Mouse (Mus musculus): ENCODE data around the gene Olfm1.

Gene Olfm1

DNA sequence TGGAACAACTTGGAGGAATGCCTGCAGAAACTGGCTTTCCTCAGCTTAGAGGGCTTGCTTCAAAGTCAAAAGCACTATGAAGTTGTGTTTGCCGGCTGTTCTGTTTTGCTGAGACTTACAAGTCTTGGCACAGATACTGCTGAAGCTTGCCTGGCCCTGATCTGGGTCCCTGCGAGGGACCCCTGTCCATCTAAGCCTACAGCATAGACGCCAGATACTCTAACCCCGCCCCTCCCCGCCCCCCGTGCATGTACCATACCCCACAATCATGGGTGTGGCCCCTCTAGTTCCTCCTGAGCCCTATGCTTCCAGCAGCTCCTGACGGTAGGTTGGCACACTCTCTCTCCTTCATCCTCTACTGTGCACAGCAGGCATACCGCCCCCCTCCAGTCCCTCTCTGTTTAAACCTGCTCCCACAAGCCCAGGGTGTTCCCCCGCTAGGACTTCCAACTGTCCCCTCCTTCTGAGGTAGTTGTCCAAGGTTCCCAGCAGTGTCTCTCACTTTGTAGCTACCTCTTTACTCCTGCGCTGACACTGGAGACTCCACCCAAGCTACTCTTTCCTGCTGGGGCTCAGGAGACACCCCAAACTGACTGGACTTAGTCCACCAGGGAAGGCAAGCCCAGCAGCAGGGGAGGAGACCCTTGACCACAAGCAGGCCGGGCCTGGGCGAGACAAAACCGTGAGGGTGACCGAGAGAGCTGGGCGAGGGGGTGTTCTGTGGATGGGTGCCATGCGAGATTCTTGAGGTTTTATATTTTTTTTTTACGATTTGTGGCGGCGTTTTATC is 12.1 kb downstream of the Olfm1 start:
- no peak for DNase-seq (ENCODE audit: low read depth, low spot score)

DNA sequence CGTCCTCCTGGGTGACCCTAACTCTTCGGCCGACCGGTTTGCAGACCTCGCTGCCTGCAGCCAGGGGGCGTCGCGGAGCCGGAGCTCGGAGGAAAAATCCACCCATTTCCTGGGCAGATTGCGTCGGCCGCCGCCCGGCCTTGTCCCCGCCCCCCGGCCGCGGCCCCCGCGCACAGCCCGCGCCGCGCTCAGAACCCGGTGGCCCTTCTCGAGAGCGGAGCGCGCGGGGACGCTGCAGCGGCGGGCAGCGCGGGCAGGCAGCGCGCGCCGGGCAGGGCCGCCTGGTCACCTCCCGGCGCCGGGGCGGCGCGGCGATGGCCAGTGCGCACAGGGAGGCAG is 12.6 kb downstream of the Olfm1 start:
- DNase-seq (ENCODE audit: low read depth, low spot score): peak; percentile 39

DNA sequence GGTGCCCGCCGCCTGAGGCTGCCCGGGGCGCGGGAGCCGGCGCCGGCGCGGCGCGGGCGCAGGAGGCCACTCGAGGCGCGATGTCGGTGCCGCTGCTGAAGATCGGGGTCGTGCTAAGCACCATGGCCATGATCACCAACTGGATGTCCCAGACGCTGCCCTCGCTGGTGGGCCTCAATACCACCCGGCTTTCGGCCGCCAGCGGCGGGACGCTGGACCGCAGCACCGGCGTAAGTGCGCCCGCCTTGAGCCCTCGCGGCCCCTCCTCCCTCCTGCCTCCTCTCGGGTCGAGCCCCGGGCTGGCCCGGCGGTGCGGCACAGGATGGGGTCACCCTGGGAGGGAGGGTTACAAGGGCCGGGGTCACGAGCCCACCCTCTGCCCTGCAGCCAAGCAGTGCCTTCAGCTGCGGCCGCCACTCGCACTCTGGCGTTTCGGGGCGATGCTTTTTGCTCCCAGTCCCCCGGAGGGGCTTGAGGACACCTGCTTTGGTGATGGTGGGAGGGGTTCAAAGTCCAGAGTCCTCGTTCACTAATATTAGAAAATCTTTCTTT is 13.2 kb downstream of the Olfm1 start:
- DNase-seq (ENCODE audit: low read depth, low spot score): no peak

DNA sequence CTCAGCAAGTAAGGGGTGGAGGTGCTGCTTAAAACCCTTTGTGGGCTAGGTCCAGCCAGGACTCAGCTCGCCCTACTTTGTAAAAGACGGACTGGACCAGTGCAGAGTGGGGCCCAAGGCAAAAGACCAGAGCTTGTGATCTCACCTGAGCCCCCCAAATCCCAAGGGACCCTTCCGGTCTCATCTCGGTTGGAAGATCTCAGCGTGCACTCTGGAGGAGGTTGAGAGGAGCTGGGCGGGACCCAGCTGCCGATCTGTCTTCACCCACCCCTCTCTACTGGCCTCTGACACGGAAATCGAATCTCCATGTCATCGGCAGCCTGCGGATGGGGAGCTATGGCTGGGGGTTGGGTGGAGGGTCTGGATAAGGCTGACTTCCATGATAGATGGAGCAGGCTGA is 13.7 kb downstream of the Olfm1 start:
- no peak for DNase-seq (ENCODE audit: low read depth, low spot score)

DNA sequence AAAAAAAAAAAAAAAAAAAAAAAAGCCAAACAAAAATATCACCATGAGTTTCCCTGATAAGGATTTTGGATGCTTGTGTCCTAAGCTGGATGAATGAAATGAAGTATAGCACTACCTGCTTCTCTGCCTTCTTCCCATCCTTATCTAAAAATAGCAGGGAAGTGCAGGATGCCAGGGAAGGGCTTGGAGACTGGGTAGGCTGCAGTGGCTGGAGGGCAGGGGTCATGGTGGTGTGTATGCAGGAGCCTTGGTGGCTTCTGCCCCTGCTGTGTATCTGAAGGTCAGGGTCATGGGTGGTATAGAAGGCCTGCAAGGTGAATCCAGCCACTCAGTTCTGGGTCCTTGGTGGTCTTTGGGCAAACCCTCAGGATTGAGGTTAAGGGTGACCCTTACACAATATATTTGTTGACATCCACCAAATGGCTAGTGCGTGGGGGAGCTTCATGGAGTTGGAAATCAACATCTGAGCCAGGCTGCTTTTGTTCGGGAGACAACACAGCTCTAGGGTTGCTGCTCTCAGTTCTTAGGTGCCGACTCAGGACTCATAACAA is 14.5 kb downstream of the Olfm1 start:
- no peak for DNase-seq (ENCODE audit: low read depth, low spot score)

DNA sequence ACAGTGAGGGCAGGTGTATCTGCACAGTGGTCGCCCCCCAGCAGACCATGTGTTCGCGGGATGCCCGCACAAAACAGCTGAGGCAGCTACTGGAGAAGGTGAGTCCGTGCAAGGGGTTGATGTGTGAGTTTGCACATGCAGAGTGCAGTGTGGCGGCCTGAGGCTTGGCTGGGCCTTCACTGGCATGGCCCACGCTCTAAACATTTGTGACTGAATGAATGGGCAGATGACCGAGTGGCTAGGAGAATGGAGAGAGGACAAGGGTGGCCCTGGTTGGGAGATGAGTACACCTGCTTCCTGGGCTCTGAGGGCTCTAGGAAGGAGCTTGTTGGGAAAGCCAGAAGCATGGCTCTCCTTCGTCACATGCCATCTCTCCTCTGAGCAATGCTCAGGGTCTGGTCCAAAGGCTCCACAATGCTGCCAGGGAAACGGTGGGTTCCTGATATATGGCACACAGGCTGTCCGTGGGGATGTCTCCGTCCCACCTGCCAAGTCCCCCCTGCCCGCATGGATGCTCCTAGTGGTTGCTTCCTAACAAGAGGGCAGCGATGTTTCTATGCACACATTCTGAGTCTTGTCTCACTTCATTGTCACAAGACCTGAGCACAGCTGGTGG is 15.4 kb downstream of the Olfm1 start:
- no peak for DNase-seq (ENCODE audit: low read depth, low spot score)

DNA sequence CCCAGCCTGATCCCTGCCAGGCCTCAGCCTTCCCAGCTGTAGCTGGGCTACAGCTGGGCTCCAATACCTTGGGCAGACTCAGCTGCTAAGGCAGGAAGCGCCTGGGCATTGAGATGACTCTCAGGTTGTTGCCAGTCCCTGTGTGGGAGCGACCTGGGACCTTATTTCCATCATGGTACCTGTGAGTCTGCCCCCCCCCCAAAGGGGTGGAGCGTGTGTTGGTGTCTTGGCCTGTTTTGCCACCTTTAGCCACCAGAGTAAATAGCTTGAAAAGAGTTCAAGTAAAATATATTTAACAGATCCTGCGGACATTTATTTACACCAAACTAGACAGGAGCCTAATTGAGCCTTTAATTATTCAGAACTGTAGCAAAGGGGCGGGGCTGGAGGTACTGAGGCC is 16.4 kb downstream of the Olfm1 start:
- no peak for DNase-seq (ENCODE audit: low read depth, low spot score)

DNA sequence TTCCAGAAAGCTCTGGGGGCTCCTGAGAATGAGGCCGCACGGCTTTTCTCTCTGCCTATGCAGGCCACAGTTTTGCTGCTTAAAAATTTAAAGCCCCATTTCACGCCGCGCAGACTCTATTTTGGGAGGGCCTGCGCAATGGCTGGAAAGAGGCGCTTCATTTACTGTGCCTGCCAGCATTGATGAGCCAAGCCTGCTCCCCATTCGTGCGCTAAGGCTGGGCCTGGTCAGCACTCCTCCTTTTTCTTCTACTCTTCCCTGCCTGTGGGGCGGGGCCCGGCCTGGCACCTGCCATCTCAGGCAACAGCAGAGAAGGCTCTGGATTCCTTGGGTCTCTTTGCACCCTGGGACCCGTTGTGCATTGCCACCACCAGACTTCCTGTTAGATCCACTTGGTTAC is 16.9 kb downstream of the Olfm1 start:
- no peak for DNase-seq (ENCODE audit: low read depth, low spot score)

DNA sequence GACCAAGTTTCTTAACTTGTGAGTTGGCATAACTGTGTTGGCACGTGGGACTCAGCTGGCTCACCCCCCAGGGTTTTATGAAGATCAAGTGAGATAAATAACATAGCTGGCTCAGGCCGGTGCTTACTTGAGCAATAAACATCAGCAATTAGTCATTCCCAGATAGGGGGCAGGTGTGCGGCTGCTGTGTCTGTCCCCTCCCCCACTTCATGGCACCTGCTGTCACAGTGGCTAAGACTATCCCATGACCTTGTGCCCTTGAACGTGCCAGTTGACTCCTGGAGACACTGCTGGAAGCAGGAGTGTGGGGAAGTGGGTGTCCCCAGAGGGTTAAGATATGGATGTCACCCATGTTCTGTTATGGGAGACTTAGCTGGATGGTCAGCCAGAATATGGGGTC is 17.5 kb downstream of the Olfm1 start:
- no peak for DNase-seq (ENCODE audit: low read depth, low spot score)

DNA sequence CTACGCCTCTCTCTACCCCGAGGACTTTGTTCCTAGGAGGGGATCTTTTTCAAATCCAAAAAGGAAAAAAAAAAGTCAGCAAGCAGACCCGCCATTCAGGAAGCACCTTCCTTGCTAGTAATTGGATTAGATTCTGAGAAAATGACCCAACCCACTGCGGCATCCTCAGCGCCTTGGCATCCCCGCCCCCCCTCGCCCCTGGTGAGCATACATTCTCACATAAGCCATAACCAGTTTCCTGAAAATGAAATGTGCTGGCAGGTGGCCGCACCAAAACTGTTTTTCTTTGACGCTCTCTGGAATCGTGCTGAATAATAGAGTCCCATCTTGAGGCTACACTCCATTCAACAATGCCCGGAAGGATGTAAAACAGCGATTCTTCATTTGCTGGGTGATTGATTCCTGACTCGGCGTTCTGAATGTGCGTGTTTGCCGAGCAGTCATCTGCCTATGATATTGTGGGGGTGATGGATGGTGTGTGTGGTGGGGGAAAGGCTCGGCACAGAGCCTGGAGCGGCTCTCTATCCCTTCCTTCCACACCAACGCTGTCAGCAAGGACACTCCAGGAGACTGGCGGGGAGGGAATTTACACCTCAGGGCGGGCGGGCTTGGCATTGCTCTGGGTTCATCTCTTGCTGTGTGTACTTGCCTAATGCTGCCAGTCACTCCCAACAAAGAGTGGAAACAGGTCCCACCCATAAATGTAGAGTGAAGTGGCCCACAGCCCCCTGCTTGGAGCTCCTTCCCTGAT is 18.9 kb downstream of the Olfm1 start:
- no peak for DNase-seq (ENCODE audit: low read depth, low spot score)

DNA sequence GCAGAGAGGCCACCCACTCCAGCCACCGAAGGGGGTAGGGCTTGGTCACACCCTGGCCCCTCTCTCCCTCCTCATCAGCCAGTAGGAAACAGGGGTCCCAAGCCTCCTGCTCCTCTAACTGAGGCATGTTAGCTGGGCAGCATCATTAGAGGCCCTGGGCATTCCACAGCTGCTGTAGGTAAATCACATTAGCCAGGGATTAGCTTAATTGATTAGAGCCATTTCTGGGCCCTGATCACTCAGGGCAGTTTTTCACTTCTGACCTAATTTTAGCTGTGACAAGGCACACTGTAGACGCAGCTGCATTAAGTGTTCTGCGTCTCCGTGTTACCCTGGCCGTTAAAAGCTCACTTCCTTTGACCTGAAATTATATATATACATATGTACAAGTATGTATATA is 20.1 kb downstream of the Olfm1 start:
- DNase-seq (ENCODE audit: low read depth, low spot score): no peak

DNA sequence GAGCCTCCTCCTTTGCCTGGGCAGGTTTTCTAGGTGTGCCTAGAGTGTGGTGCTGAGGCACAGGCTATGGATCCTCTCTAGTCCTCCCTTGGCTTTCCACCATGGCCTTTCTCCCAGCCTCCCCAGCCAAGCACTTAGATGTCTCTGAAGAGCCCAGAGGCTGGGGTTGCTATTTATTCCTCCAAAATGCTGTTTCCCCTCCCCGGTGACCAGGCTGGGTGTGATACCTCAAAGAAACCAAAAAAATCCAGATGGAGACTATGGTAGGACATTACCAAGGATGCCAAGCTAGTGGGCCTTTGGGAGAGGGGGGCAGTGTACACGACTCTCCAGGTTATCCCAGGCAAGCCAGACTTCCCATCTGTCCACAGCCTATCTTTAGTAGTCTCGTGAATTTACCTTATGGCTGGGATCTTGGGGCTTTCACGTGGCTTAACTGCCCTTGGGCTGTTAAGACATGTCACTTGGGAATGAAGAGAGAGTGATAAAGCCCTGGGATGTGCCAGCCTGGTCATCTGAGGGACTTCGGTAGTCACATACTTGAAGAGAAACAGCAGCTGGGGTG is 23.5 kb downstream of the Olfm1 start:
- no peak for DNase-seq (ENCODE audit: low read depth, low spot score)

DNA sequence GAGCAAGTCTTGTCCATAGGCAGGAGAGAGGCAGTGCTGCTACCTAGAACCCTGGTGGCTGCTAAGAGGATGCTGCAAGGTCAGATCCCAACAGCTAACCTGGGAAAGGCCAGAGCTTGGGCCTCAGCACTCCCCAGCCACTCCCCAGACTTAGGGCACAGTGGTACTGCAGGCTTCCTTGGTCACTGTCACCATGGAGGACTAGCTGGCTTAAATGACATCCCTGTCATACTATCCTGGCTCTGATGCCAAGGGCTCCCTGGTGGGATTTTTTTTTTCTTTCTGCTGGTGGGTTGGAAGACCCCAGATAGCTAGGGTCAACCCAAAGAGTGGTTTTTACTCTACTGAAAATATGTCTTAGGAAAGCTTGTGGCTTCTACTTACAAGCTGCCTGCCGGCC is 25.0 kb downstream of the Olfm1 start:
- no peak for DNase-seq (ENCODE audit: low read depth, low spot score)

DNA sequence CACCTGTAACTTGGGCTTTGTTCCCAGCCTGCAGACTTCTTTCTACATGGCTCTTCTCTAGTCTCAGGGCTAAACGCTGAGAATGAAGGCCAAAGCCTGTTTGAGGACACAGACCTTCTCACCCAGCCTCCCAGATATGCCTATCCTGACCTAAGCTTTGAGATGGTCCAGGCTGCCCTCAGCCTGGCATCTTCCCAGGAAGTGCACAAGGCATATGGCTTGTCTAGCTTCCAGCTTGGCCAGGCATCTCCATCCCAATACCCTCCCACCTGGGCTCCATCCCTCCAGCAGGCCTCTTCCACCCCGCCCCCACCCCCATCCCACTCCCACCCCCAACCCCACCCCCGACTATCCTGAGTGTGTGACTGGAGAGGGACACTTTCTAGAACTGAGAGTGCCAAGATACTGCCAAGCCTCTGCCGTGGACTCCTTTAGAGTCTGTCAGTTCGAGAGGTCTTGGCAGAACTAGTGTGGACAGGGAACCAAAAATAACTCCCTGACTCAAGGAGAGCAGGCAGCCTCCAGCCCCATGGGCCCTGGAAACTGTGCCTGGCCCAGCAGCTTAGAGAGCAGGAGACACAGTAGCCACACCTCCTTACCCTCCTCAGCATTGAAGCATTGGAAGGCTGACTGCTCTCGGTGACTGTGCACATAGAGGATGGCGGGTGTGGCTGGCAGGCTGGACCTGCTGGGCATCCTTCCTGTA is 26.0 kb downstream of the Olfm1 start:
- no peak for DNase-seq (ENCODE audit: low read depth, low spot score)

DNA sequence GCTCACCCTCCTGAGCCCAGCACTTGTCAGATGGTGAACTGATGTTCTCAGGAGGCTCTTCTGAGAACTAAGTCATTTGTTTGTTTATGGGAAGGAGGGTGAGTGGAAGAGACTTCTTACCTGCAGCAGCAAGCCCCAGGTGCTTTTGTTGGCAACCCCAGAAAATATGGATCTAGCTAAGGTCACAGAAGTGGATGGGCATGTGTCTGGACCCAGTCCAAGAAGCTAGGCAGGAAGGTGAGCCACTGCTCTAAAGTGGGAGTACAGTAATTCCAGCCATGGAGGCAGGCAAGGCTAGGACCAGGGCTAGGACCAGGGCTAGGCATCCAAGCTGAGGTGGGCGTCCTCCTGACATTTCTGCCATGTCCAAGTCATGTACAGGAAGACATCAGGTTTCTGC is 26.8 kb downstream of the Olfm1 start:
- no peak for DNase-seq (ENCODE audit: low read depth, low spot score)

DNA sequence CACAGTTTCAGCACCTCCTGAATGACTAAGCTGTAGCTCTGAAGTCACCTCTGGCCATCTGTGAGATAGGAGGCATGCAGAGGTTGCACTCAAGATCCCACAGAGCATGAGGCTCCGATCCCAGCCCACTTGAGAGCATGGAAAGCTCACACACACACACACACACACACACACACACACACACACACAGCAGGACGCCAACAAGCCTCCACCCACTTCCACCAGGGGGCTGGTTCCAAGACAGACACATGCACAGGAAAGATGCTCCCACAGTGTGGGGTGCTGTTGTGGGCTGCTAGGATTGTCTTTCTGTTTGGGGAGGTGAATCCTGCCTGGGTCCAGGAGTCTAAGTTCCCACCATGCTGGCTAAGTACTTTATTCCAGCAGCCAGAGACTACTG is 29.0 kb downstream of the Olfm1 start:
- no peak for DNase-seq (ENCODE audit: low read depth, low spot score)

DNA sequence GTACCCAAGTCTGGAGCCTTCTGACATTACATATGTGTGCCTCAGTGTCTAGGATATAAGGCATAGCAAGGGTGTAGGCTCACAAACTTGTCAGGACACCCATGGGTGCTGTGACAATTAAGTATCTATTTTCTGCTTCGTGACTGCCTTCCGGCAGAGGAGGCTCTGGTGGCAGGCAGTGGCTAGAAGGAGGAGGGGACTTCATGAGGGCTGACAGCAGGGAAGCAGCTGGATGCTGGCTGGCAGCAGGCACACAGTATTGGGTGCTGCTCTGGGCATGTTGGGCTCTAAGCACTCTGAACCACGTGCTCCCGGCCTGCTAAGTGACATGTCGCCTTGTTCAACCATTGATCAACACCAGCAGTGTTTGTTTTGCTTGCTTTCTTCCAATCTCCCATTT is 32.0 kb downstream of the Olfm1 start:
- no peak for DNase-seq (ENCODE audit: low read depth, low spot score)

DNA sequence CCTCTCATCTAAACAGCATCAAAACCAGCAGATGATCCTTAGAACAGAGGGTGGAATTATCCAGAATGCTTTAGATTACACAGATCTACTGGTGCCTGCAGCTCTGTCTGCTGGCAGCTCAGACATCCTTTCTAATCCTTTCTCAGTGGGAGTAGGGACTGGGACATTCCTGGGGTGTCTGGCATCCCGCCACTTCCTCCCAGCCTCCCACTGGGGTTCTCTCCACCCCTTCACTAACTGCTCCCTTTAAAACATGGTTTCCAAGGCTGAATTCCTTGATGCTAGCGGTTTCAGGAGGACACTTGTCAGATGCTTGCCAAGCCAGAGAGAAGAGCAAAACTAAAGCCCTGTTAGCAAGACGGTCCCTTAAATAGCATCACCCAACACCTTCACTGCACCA is 33.1 kb downstream of the Olfm1 start:
- no peak for DNase-seq (ENCODE audit: low read depth, low spot score)

DNA sequence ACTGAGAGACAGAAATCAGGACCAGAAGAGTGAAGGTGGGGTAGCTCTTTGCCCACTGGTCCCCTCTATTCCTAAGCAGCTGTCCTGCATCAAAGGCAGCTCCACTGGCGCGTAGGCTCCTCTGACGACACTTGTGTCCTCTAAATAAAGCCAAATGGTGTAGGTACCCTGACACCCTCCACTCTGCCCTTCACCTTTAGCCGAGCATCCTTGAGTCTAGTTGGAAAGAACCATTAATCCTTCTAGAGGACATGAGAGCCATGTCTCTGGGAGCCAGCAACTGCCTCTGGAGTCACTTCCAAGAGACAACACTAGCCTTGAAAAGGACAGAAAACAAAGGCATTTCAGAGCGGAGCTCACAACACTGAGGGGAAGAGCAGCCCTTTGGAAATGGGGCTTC is 34.2 kb downstream of the Olfm1 start:
- no peak for DNase-seq (ENCODE audit: low read depth, low spot score)

DNA sequence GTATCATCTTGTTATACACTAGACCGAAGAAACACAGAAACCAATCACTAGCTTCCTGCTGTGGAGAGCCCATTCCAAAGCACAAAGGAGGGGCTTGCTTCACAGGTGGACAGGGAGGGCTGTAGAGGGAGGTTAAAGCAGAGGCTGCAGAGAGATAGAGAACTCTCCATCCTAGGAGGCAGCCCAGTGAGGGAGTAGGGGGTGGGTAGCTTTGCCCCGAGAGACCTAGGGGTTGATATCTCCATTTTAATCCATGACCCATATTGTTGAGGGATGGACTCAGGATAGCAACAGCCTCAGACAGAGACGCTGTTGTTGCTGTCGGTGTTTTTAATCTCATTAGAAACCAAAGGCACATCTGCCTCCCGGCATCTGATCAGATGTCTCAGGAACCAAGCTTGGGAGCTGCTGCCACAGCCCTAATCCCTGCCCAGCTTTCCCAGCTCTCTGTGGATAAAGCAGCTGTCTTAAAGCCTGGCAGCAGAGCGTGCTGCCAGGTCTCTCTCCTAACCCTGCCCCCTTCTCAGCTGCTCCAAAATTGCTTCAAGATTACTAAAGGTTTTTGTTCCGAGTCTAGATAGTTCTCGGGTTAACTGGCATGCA is 34.9 kb downstream of the Olfm1 start:
- no peak for DNase-seq (ENCODE audit: low read depth, low spot score)

DNA sequence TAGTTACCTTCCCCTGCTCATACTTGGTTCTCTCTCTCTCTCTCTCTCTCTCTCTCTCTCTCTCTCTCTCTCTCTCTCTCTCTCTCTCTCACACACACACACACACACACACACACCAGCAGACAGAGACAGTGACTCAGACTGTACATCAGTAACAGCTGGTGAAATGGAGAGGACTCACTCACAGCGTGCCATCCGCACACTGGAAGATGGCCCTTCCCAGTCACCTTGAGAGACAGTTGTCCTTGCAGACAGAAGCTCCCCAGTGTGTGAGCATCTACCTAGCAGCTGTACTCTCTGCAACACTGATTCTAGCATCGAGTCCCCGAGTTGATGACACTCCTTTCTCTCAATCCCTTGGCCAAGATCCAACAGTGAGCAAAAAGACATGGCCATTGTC is 35.6 kb downstream of the Olfm1 start:
- no peak for DNase-seq (ENCODE audit: low read depth, low spot score)

All from CD4-positive, CD25-positive, alpha-beta regulatory T cell, adult 2 months (primary cell).